Mouse (Mus musculus): Measurements from ENCODE around the gene Nsun7. TPM values are rescaled to one million over a fixed set of nuclear protein-coding genes. Genes with fewer than 3 reads are reported as not detected.
A peak's percentile ranks its signal among the peaks of the same experiment; 100 is the strongest.

The Nsun7 gene
- polyA plus RNA-seq (2015; fragmentation: Nextera tagmentation; extraction: Ambion mirVana): 2.1 and 2.6 TPM in 2 replicates

- no peaks in the 10 kb centered on the region for H3K9me3 ChIP-seq
- peaks cover 10% of the 10 kb centered on the region for H3K4me1 ChIP-seq
- peak; percentile 90 for ATAC-seq (replicated peaks)
- H3K4me2 ChIP-seq: peak within 1 kb of the TSS; percentile 96
- peak within 1 kb of the TSS; percentile 68 for H3K4me3 ChIP-seq
- H3K27ac ChIP-seq: peak within 1 kb of the TSS; percentile 74
- no peaks in the 10 kb centered on the region for H3K36me3 ChIP-seq (replicated peaks)
- peak within 1 kb of the TSS; percentile 71 for H3K9ac ChIP-seq
- H3K27me3 ChIP-seq (replicated peaks): no peaks in the 10 kb centered on the region
- under 1% methylated on average over 44 of the region's 44 CpGs for WGBS
Observed at GRCm38 (mm10) chr5:66259756-66260448, at the start of gene Nsun7. TSS of gene Nsun7 (plus strand) at chr5:66259897.

- WGBS: 54% methylated on average over 7 of the region's 7 CpGs
- H3K9me3 ChIP-seq: no peaks in the 10 kb centered on the region
- H3K36me3 ChIP-seq (replicated peaks): no peaks in the 10 kb centered on the region
- H3K4me2 ChIP-seq: no peak overlapping the region
- no peaks in the 10 kb centered on the region for H3K27me3 ChIP-seq (replicated peaks)
- no peak overlapping the region for H3K27ac ChIP-seq
- H3K9ac ChIP-seq: no peak overlapping the region
- peaks cover 7% of the 10 kb centered on the region; the same call in 1 of the 2 replicates for H3K4me1 ChIP-seq
- no peak for ATAC-seq (replicated peaks)
- H3K4me3 ChIP-seq: no peak overlapping the region
Observed at GRCm38 (mm10) chr5:66214395-66214935, 45.2 kb upstream of the Nsun7 start.

GRCm38 (mm10) chr5:66215569-66216277 lies 44.0 kb upstream of the Nsun7 start:
- no peak overlapping the region for H3K9ac ChIP-seq
- H3K4me1 ChIP-seq: peaks cover 7% of the 10 kb centered on the region; the same call in 1 of the 2 replicates
- H3K4me3 ChIP-seq: no peak overlapping the region
- H3K27ac ChIP-seq: no peak overlapping the region
- no peaks in the 10 kb centered on the region for H3K36me3 ChIP-seq (replicated peaks)
- no peak overlapping the region for H3K4me2 ChIP-seq
- WGBS: 77% methylated on average over 10 of the region's 10 CpGs
- ATAC-seq (replicated peaks): no peak
- H3K27me3 ChIP-seq (replicated peaks): no peaks in the 10 kb centered on the region
- no peaks in the 10 kb centered on the region for H3K9me3 ChIP-seq

GRCm38 (mm10) chr5:66219692-66220091 lies 40.0 kb upstream of the Nsun7 start:
- H3K27me3 ChIP-seq (replicated peaks): no peaks in the 10 kb centered on the region
- no peak for ATAC-seq (replicated peaks)
- H3K4me2 ChIP-seq: no peak overlapping the region
- no peak overlapping the region for H3K27ac ChIP-seq
- H3K36me3 ChIP-seq (replicated peaks): no peaks in the 10 kb centered on the region
- 69% methylated on average over 6 of the region's 6 CpGs for WGBS
- H3K4me1 ChIP-seq: peaks cover 7% of the 10 kb centered on the region; the same call in 1 of the 2 replicates
- H3K4me3 ChIP-seq: no peak overlapping the region
- no peaks in the 10 kb centered on the region for H3K9me3 ChIP-seq
- H3K9ac ChIP-seq: no peak overlapping the region

- no peak overlapping the region for H3K27ac ChIP-seq
- 85% methylated on average over 9 of the region's 9 CpGs for WGBS
- H3K9me3 ChIP-seq: no peaks in the 10 kb centered on the region
- H3K4me3 ChIP-seq: no peak overlapping the region
- H3K4me1 ChIP-seq: peaks cover 7% of the 10 kb centered on the region; the same call in 1 of the 2 replicates
- H3K4me2 ChIP-seq: no peak overlapping the region
- H3K36me3 ChIP-seq (replicated peaks): no peaks in the 10 kb centered on the region
- ATAC-seq (replicated peaks): no peak
- H3K27me3 ChIP-seq (replicated peaks): no peaks in the 10 kb centered on the region
- H3K9ac ChIP-seq: no peak overlapping the region
Observed at GRCm38 (mm10) chr5:66220620-66221019, 39.1 kb upstream of the Nsun7 start.

GRCm38 (mm10) chr5:66222916-66223315 lies 36.8 kb upstream of the Nsun7 start:
- H3K27me3 ChIP-seq (replicated peaks): no peaks in the 10 kb centered on the region
- peaks cover 7% of the 10 kb centered on the region; the same call in 1 of the 2 replicates for H3K4me1 ChIP-seq
- no peak overlapping the region for H3K4me2 ChIP-seq
- no peak overlapping the region for H3K4me3 ChIP-seq
- no peak for ATAC-seq (replicated peaks)
- no peak overlapping the region for H3K9ac ChIP-seq
- H3K9me3 ChIP-seq: no peaks in the 10 kb centered on the region
- H3K36me3 ChIP-seq (replicated peaks): no peaks in the 10 kb centered on the region
- WGBS: 93% methylated on average over 15 of the region's 15 CpGs
- H3K27ac ChIP-seq: no peak overlapping the region

GRCm38 (mm10) chr5:66226526-66226925 lies 33.2 kb upstream of the Nsun7 start:
- no peak for ATAC-seq (replicated peaks)
- WGBS: 90% methylated on average over 7 of the region's 7 CpGs
- no peaks in the 10 kb centered on the region for H3K9me3 ChIP-seq

GRCm38 (mm10) chr5:66231660-66232269 lies 27.9 kb upstream of the Nsun7 start:
- Histone ChIP-seq H3K9ac (no peak overlapping the region), H3K4me3 (no peak overlapping the region), H3K27ac (no peak overlapping the region), H3K4me1 (no peaks in the 10 kb centered on the region), H3K9me3 (no peaks in the 10 kb centered on the region), H3K4me2 (no peak overlapping the region), H3K36me3 (replicated peaks) (no peaks in the 10 kb centered on the region), H3K27me3 (replicated peaks) (no peaks in the 10 kb centered on the region)
- 86% methylated on average over 8 of the region's 8 CpGs for WGBS
- no peak for ATAC-seq (replicated peaks)

More at GRCm38 (mm10) chr5:66226526-66226925, 33.2 kb upstream of the Nsun7 start:
- Histone ChIP-seq H3K9ac (no peak overlapping the region), H3K4me3 (no peak overlapping the region), H3K36me3 (replicated peaks) (no peaks in the 10 kb centered on the region), H3K27ac (no peak overlapping the region), H3K27me3 (replicated peaks) (no peaks in the 10 kb centered on the region), H3K4me1 (no peaks in the 10 kb centered on the region), H3K4me2 (no peak overlapping the region)

GRCm38 (mm10) chr5:66232456-66232855 lies 27.2 kb upstream of the Nsun7 start:
- 62% methylated on average over 3 of the region's 3 CpGs for WGBS
- Histone ChIP-seq H3K4me3 (no peak overlapping the region), H3K27me3 (replicated peaks) (no peaks in the 10 kb centered on the region)

GRCm38 (mm10) chr5:66241894-66242293 lies 17.8 kb upstream of the Nsun7 start:
- H3K36me3 ChIP-seq (replicated peaks): no peaks in the 10 kb centered on the region
- no peak overlapping the region for H3K4me2 ChIP-seq
- no peak overlapping the region for H3K4me3 ChIP-seq
- H3K9ac ChIP-seq: no peak overlapping the region
- no peak overlapping the region for H3K27ac ChIP-seq
- no peak for ATAC-seq (replicated peaks)
- peaks cover 10% of the 10 kb centered on the region for H3K4me1 ChIP-seq
- no peaks in the 10 kb centered on the region for H3K27me3 ChIP-seq (replicated peaks)
- no peaks in the 10 kb centered on the region for H3K9me3 ChIP-seq

More at GRCm38 (mm10) chr5:66232456-66232855, 27.2 kb upstream of the Nsun7 start:
- no peak overlapping the region for H3K4me2 ChIP-seq
- no peak overlapping the region for H3K9ac ChIP-seq
- no peak overlapping the region for H3K27ac ChIP-seq
- ATAC-seq (replicated peaks): no peak
- H3K4me1 ChIP-seq: no peaks in the 10 kb centered on the region
- H3K36me3 ChIP-seq (replicated peaks): no peaks in the 10 kb centered on the region
- no peaks in the 10 kb centered on the region for H3K9me3 ChIP-seq

- peak overlapping the region; percentile 73 for H3K27ac ChIP-seq
- H3K36me3 ChIP-seq (replicated peaks): no peaks in the 10 kb centered on the region
- 0 out of 2 replicates have a peak, but pooled peaks have one; percentile 6 for ATAC-seq (replicated peaks)
- H3K4me1 ChIP-seq: peaks cover 10% of the 10 kb centered on the region
- no peaks in the 10 kb centered on the region for H3K27me3 ChIP-seq (replicated peaks)
- no peak overlapping the region for H3K9ac ChIP-seq
- H3K9me3 ChIP-seq: no peaks in the 10 kb centered on the region
- WGBS: 86% methylated on average over 9 of the region's 9 CpGs
- H3K4me2 ChIP-seq: no peak overlapping the region
- H3K4me3 ChIP-seq: no peak overlapping the region
Observed at GRCm38 (mm10) chr5:66243467-66243866, 16.2 kb upstream of the Nsun7 start.

- peak overlapping the region; percentile 73 for H3K27ac ChIP-seq
- no peaks in the 10 kb centered on the region for H3K27me3 ChIP-seq (replicated peaks)
- H3K9me3 ChIP-seq: no peaks in the 10 kb centered on the region
- H3K36me3 ChIP-seq (replicated peaks): no peaks in the 10 kb centered on the region
- ATAC-seq (replicated peaks): peak; percentile 90
- H3K4me3 ChIP-seq: no peak overlapping the region
- H3K4me2 ChIP-seq: 0 out of 2 replicates have a peak overlapping the region, but pooled peaks have one; percentile 8
- H3K9ac ChIP-seq: no peak overlapping the region
- peaks cover 10% of the 10 kb centered on the region for H3K4me1 ChIP-seq
- WGBS: 13% methylated on average over 6 of the region's 6 CpGs
Observed at GRCm38 (mm10) chr5:66244043-66244660, 15.5 kb upstream of the Nsun7 start.
